Mouse (Mus musculus): ENCODE measurements at regions not wholly inside any gene's neighbourhood (a gene's known extent, or its start where the extent isn't known, plus 50 kb on each side); places are given as distances from the start of the nearest gene placed in this dataset.
"Not testable (repeated sequence)": the region's sequence is repeated elsewhere in the genome, so short reads cannot be mapped to it uniquely, and the experiment has no call there.

DNA sequence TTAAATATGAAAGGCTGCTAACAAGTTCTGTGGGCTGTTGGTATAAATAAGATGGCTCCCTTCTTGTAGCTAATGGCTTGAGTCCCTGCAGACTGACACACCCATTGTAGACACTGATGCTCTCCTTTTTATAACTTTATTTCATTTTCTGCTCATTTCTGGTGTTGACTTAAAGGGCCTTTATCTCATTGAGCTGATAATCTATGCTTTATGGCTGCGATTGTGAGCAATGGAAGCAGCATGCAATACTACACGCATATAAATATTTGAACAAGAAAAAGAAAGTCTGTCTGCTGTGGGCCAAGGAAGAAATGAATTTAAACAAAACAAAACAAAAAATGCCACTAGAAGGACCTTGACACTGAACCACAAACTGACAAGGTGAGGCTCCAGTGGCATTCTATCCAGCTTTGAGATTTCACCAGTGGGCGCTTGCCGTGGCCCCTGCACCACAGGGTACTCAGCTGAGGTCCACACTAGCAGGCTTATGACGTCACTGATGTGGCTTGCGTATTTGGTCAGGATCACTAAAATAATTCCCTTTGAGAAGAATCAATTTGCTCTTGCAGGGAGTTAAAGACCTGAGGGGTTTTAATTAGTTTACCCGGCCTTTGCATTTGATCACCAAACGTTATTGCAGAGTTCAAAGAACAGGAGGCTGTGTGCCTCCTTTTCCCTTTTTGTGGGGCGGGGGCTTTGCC is 78.8 kb downstream of the Foxa2 start:
- no peaks in the 10 kb centered on the region for H3K36me3 ChIP-seq (replicated peaks; ENCODE audit: low read length)
- H3K4me3 ChIP-seq (replicated peaks), result no peak overlapping the region
- no peaks in the 10 kb centered on the region for H3K4me1 ChIP-seq
- H3K27me3 ChIP-seq (replicated peaks), result no peaks in the 10 kb centered on the region
- H3K9me3 ChIP-seq, result no peaks in the 10 kb centered on the region
- TF ChIP-seq GATA1 (IDR thresholded peaks at IDR 0.05; ENCODE audit: borderline replicate concordance, low read length) (no peak), FLI1 (IDR thresholded peaks at IDR 0.05; ENCODE audit: low read length) (no peak)

DNA sequence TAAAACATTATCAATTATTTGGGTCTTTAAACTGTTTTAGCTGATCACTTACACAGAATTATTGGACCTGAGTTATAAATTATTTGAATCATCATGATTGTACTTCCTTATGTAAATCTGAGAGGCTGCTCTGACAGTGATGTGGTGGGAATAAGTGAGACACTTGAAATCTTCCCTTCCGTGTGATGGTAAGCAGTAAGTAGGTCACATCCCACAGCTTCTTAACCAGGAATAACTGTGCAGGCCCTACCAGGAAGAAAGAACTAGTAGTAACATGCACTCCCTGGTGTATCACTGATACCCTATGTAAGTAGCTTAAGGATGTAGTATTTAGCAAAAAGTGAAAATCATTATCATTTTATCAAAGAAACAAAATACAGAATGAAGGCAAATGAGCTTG is 83.5 kb downstream of the Foxa2 start:
- H3K4me3 ChIP-seq (replicated peaks); H3K36me3 ChIP-seq (replicated peaks; ENCODE audit: low read length); H3K4me1 ChIP-seq; H3K27me3 ChIP-seq (replicated peaks); H3K9me3 ChIP-seq: not testable (repeated sequence)

DNA sequence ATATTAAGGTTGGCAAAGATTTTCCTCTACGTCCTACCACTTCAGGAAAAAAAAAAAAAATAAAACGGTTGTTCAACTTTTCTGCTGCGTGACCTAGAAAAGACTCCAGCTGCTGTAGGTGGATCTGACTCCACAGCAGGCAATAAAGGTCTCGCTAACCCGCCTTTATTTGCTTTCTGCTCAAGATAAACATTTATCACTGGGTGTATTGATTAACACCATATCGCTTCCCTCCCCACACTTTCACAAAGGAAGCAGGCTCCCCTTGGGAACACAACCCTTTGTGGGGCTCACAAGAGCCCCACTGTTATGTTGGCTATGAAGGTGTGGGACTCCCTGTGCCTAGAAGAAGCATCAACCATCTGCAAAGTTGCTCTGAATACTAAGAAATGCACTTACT is 85.1 kb downstream of the Foxa2 start:
- Histone ChIP-seq H3K9me3 (no peaks in the 10 kb centered on the region), H3K36me3 (replicated peaks; ENCODE audit: low read length) (no peaks in the 10 kb centered on the region), H3K4me3 (replicated peaks) (no peak overlapping the region), H3K4me1 (no peaks in the 10 kb centered on the region), H3K27me3 (replicated peaks) (no peaks in the 10 kb centered on the region)
- no peak for TF ChIP-seq FLI1 (IDR thresholded peaks at IDR 0.05; ENCODE audit: low read length)

DNA sequence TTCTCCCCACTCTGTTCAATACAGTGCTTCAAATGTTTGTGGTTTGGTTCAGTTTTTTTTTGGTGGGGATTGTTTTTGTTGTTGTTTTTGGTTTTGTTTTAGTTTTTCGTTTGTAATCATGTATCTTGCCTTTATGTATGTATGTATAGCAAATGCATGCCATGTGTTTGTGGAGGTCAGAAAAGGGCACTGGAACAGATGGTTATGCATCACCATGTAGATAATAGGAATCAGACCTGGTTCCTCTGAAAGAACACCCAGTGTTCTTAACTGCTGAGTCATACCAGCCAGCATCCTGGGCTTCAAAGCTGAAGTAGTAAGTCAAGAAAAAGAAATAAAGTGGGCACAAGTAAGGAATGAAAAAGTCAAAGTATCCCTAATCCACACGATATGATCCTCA is 92.6 kb downstream of the Foxa2 start:
- H3K4me3 ChIP-seq (replicated peaks), result no peak overlapping the region
- H3K36me3 ChIP-seq (replicated peaks; ENCODE audit: low read length), result no peaks in the 10 kb centered on the region
- H3K4me1 ChIP-seq, result no peaks in the 10 kb centered on the region
- no peaks in the 10 kb centered on the region; the same call in 1 of the 2 replicates for H3K9me3 ChIP-seq
- TF ChIP-seq FLI1 (IDR thresholded peaks at IDR 0.05; ENCODE audit: low read length) (no peak), GATA1 (IDR thresholded peaks at IDR 0.05; ENCODE audit: borderline replicate concordance, low read length) (no peak)
- H3K27me3 ChIP-seq (replicated peaks), result no peaks in the 10 kb centered on the region

DNA sequence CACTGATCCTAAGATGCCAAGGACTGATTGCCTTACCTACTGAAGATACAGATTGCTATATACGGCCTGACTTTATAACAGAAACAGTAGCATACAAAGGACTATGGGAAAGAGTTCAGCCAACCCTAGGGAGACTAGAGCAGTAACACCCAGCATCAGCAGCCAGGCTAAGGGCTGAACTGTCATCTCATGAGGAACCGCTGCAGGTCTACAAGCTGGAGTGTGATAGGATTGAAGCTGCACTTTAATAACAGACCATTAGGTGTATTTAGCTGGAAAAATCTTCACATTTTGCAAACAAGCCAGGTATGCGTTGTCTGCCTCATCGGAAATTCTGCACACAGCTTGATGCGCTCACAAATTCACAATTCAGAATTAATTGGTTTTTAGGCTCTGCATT is 95.5 kb downstream of the Foxa2 start:
- H3K4me3 ChIP-seq (replicated peaks), result no peak overlapping the region
- no peaks in the 10 kb centered on the region; the same call in 1 of the 2 replicates for H3K9me3 ChIP-seq
- H3K27me3 ChIP-seq (replicated peaks), result no peaks in the 10 kb centered on the region
- no peaks in the 10 kb centered on the region for H3K36me3 ChIP-seq (replicated peaks; ENCODE audit: low read length)
- H3K4me1 ChIP-seq, result no peaks in the 10 kb centered on the region
- TF ChIP-seq FLI1 (IDR thresholded peaks at IDR 0.05; ENCODE audit: low read length), result no peak
- TF ChIP-seq GATA1 (IDR thresholded peaks at IDR 0.05; ENCODE audit: borderline replicate concordance, low read length), result no peak

DNA sequence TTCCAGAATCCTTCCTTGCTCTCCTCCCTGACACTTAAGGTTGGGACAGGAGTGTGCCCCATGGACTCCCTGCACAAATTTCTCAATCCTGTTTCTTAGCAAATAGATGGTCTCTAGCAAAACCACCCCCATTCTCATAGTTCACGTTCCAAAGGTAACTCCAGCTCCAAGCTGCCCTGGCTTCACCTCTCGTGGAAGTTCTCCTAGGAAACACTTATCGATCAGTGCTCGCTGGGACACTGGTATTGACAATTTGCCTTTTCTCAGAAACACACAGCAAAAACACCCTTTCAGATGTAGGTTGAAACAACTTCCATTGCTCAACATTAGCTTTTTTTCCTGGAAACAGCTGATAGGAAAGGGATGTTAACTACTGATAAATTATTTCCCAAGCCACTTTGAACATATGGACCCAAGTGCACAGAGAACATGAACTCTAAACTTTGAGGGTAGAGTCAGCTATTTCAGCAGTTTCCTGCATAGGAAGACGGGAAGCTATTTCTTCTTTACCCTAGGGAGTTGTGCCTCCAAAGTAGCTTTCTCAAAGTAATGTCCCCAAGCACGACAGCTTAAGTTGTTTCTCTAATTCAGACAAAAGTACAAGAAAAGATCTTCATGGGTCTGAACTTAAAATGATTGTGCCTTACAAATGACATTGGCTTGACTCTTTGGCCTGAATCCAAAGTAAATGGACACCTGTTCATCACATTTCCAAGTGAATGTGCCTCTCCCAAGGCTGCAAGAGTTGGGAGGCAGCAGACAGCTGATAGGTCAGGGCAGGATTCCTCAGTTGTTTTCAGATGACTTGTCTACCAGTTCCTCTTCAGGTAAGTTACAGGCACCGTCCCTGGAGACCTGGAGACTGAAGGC is 102.4 kb downstream of the Foxa2 start:
- no peaks in the 10 kb centered on the region for H3K27me3 ChIP-seq (replicated peaks)
- no peak for TF ChIP-seq GATA1 (IDR thresholded peaks at IDR 0.05; ENCODE audit: borderline replicate concordance, low read length)
- TF ChIP-seq FLI1 (IDR thresholded peaks at IDR 0.05; ENCODE audit: low read length), result no peak
- no peaks in the 10 kb centered on the region for H3K9me3 ChIP-seq
- H3K4me3 ChIP-seq (replicated peaks), result no peak overlapping the region
- H3K4me1 ChIP-seq, result no peaks in the 10 kb centered on the region
- no peaks in the 10 kb centered on the region for H3K36me3 ChIP-seq (replicated peaks; ENCODE audit: low read length)

DNA sequence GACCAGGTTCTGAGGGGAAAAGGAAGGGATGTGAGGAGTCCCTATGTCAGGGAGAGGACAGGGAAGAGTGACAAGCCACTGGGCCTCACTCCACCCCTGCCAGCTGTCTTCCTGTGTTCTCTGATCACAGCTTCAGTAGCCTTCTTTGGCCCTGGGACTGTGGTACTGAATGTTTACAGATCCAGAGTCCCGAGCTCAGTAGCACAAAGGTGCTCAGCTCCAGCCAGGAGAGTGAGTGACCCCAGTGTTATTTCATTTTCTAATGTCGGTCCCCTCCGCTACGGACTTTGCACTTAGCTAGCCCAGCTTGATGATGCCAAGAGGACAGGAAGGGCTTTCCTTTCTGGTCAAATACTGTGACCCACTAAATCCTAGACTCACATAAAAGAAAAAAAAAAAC is 104.2 kb downstream of the Foxa2 start:
- TF ChIP-seq FLI1 (IDR thresholded peaks at IDR 0.05; ENCODE audit: low read length) (no peak), GATA1 (IDR thresholded peaks at IDR 0.05; ENCODE audit: borderline replicate concordance, low read length) (no peak)

DNA sequence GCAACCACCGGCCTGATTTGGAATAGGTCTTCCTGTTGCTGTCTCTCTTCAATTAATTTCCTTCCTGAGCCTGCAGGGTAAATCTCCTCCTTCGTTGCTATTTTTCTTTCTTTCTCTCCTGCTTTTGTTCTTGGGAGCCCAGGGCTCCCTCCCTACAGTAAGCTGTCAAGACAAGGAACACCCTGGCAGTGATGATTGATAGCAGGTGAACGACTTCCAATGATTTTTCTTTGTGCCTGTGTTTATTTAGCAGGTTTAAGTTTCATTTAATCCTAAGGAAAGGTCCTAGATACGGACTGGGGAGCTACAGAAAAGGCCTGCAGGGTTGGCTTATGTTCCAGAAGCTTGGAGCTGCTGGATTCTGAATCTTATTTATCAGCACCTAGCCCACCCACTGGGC is 105.5 kb downstream of the Foxa2 start:
- no peak overlapping the region for H3K4me3 ChIP-seq (replicated peaks)
- no peaks in the 10 kb centered on the region for H3K4me1 ChIP-seq
- TF ChIP-seq GATA1 (IDR thresholded peaks at IDR 0.05; ENCODE audit: borderline replicate concordance, low read length), result no peak
- peaks cover 8% of the 10 kb centered on the region; the same call in 1 of the 2 replicates for H3K9me3 ChIP-seq
- no peaks in the 10 kb centered on the region for H3K36me3 ChIP-seq (replicated peaks; ENCODE audit: low read length)
- H3K27me3 ChIP-seq (replicated peaks), result no peaks in the 10 kb centered on the region

More for the DNA sequence above, 104.2 kb downstream of the Foxa2 start:
- Histone ChIP-seq H3K27me3 (replicated peaks) (no peaks in the 10 kb centered on the region), H3K9me3 (0 out of 2 replicates have a peak, but pooled peaks cover 3% of the 10 kb centered on the region), H3K4me1 (no peaks in the 10 kb centered on the region), H3K36me3 (replicated peaks; ENCODE audit: low read length) (no peaks in the 10 kb centered on the region), H3K4me3 (replicated peaks) (no peak overlapping the region)

DNA sequence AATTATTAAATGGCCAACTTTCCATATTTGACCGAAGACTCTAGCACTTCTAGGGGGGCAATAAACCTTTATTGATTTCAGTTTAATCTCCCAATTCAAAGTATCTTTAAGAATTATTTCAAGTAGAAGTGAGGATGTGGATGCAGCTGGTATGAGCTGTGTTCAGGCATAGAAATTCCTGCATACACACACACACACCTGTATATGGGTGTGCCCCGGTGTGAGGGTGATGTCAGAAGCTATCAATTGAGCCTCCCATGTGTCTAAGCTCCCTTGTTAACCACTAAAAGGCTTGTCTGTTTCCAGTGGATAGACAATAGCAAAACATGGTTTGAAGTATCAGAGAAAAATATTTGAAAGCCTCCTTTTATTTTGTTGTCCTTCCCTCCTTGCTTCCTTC is 114.3 kb downstream of the Foxa2 start:
- Histone ChIP-seq H3K27me3 (replicated peaks) (no peaks in the 10 kb centered on the region), H3K9me3 (peaks cover 15% of the 10 kb centered on the region; the same call in 1 of the 2 replicates), H3K4me3 (replicated peaks) (no peak overlapping the region), H3K36me3 (replicated peaks; ENCODE audit: low read length) (no peaks in the 10 kb centered on the region), H3K4me1 (no peaks in the 10 kb centered on the region)
- TF ChIP-seq GATA1 (IDR thresholded peaks at IDR 0.05; ENCODE audit: borderline replicate concordance, low read length), result no peak
- no peak for TF ChIP-seq FLI1 (IDR thresholded peaks at IDR 0.05; ENCODE audit: low read length)

DNA sequence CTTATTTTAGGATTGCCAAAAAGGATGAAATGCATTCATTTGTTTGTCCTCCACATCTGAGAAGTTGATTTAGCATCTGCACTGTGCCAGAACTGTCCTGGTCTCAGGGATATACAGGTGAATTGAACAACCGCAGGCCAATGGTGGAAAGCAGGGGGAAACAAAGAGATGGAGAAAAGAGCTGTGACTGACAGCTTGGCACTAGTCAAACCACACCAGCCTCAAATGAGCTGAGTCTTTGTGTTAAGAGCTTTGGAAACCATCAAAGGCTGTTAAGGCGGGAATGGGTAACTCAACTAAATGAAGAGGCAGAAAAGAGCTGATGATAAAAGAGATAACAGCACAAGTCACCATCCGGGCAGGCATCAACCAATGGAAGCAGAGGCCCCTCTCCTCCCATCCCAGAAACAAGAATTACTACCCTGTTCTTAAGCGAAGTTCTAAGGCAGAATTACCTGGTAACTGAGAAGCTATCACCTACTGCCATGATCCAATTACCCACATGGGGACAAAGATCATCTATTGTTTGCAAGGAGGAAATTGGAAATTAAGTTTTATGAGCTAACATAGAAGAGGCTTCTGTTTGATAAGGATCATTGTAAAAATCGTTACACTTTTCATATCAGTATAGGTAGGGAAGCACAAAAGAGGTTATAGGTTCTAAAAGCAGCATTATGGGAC is 117.6 kb downstream of the Foxa2 start:
- TF ChIP-seq FLI1 (IDR thresholded peaks at IDR 0.05; ENCODE audit: low read length) (no peak), GATA1 (IDR thresholded peaks at IDR 0.05; ENCODE audit: borderline replicate concordance, low read length) (no peak)
- no peaks in the 10 kb centered on the region for H3K4me1 ChIP-seq
- no peak overlapping the region for H3K4me3 ChIP-seq (replicated peaks)
- H3K36me3 ChIP-seq (replicated peaks; ENCODE audit: low read length), result no peaks in the 10 kb centered on the region
- no peaks in the 10 kb centered on the region for H3K9me3 ChIP-seq
- H3K27me3 ChIP-seq (replicated peaks), result no peaks in the 10 kb centered on the region
